Mouse (Mus musculus): ENCODE results near the gene Nr1d2. TPM values are rescaled to one million over a fixed set of nuclear protein-coding genes. Genes with fewer than 3 reads are reported as not detected.
"Not testable (repeated sequence)": the region's sequence is repeated elsewhere in the genome, so short reads cannot be mapped to it uniquely, and the experiment has no call there.

Gene Nr1d2
- total RNA-seq, 2 experiments from 2014 or later, result 57.3 to 64.0 TPM

DNA sequence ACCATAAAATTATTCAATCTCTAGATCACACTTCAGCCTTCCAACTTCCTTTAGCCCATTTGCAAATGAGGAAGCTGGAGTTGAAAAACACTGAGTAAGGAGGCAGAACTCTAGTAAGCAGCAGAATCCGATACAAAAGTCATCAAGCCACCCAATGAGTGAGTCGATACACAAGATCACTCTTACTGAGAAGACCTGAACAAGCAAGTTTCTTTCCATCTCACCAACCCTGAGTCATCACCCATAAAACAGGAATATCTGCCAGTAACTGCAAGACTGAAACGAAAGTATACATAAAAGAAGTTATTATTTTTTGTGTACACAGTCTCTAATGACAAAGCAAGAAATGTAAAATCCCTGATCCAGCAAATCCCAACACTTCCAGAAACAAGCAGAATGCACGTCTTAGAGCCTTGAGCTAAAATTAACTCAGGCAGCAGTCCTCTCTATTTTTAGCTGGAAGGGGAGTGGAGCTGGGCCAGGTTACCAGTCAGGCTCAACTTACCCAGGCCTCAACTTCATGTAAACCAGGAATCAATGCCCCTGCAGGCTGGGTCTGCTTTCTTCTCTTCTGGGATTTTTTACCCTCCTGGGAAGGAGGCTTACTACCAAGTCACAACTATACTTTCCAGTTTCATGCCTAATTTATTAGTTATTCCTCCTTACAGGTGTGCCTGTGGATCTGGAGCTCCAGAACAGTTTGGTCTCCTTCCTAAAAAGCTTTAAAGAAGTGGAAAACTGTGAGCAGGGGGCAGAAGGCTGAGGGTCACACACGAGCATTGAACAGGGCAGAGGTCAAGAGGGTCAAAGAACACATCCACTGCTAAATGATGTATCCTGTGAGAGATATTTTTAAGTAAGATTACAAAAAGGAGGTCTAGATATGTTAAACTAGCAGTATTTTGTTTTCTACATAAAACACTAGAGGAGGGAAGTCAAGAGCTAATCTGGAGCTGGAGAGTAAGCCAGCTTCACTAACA is 4.7 kb downstream of the Nr1d2 start:
- no peak for DNase-seq (ENCODE audit: low spot score in 2 of 2)

DNA sequence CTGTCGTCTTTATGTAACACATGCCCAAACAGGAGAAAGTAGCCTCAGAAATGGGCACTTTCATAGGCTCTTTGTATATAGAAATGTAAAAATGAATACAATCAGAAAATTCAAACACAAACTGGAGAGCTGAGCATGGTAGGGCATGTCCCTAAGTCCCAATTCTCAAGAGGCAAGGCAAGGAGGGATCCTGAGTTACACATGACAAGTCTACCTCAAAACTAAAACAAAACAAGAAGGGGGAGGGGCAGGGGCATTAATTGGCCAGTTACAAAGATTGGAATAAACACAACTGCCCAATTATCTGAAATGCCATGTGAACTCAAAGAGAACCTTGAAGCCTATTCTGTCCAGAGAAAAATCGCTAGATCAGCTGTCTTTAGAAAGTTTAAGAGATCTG is 5.9 kb downstream of the Nr1d2 start:
- no peak for DNase-seq (ENCODE audit: low spot score in 2 of 2)

DNA sequence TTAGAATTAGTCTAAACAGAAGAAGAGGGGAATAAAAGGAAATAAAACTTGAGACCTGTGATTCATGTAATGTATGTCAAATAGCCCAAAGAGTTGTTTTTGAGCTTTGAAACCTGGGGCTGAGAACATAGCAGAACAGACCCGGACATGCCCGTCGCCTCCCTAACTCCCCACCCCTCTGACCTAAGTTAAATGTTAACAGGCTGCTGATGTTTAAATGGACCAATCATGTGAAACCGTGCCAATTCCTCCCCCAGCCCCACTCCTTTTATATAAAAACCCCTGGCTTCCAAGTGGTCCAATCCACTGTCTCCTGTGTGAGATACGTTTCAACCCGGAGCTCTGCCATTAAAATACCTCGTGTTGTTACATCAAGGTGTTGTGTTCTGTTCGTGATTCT is 7.1 kb downstream of the Nr1d2 start:
- not testable (repeated sequence) for DNase-seq (ENCODE audit: low spot score in 2 of 2)

DNA sequence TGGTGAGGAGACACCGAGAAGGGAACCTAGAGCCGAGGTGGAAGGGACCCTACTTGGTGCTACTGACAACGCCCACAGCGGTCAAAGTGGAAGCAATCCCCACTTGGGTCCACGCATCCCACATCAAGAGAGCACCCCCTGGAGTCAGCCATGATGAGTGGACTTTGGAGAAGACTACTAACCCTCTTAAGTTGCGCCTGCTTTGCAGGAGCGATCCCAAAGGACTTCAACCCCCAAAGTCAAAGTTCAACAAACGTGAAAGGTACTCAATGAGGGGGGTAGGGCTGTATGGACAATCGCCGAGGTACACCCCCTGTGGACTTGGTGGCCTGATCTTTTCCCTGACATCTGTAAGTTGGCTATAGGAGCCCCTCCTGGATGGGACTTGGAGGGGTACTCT is 9.2 kb downstream of the Nr1d2 start:
- not testable (repeated sequence) for DNase-seq (ENCODE audit: low spot score in 2 of 2)

GRCm38 (mm10) chr14:18226181-18226580 is 12.7 kb downstream of the Nr1d2 start:
- not testable (repeated sequence) for DNase-seq (ENCODE audit: low spot score in 2 of 2)

- DNase-seq (ENCODE audit: low spot score in 2 of 2), result not testable (repeated sequence)
Observed at GRCm38 (mm10) chr14:18225431-18225830, 13.5 kb downstream of the Nr1d2 start.

- no peak for DNase-seq (ENCODE audit: low spot score in 2 of 2)
Observed at GRCm38 (mm10) chr14:18221977-18222376, 16.9 kb downstream of the Nr1d2 start.

- peak in 1 of 2 experiments; percentile 62 for DNase-seq (ENCODE audit: low spot score in 2 of 2)
Observed at GRCm38 (mm10) chr14:18217158-18217557, 21.8 kb downstream of the Nr1d2 start.

- DNase-seq (ENCODE audit: low spot score in 2 of 2), result no peak
Observed at GRCm38 (mm10) chr14:18216428-18216827, 22.5 kb downstream of the Nr1d2 start.

DNA sequence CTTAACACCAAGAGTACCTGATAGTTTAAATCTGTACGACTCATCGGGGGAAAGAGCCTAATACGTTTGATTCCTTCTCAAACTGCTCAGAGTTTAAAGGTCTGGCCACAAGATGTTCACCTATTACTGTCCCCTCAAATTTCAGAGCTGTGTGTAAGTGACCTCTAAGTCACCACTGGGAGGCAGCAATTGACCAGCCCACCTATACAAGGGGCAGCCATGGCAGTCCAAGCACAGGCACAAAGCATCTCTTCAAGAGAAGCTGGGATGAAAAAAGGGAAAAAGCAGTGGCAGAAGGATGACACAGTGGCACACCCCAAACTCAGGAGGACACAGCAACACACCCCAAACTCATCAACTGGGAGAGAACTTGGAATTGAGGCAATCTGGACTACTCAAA is 28.1 kb downstream of the Nr1d2 start:
- DNase-seq (ENCODE audit: low spot score in 2 of 2), result no peak

- DNase-seq (ENCODE audit: low spot score in 2 of 2), result not testable (repeated sequence)
Observed at GRCm38 (mm10) chr14:18204315-18204714, 34.6 kb downstream of the Nr1d2 start.

DNA sequence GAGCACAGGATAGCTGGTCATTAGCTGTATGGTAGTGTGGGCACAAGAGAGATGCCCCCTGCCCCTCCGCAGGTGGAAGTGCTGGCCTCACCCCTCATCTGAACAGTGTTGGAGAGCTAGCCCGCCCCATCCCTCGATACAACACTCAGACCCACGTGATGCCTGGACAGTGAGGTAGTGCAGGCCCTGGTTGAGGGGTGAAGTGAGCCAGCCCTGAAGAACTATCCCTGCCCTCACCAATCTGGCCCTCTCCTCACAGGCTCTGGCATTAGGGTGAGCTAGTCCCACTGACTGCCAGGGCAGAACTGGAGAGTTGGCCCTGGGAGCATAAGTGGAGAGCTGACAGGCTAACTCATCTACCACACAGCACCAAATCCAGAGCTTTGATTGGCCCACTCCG is 37.5 kb downstream of the Nr1d2 start:
- no peak for DNase-seq (ENCODE audit: low spot score in 2 of 2)

- peak in 1 of 2 experiments; percentile 76 for DNase-seq (ENCODE audit: low spot score in 2 of 2)
Observed at GRCm38 (mm10) chr14:18186883-18187417, 52.0 kb downstream of the Nr1d2 start.

DNA sequence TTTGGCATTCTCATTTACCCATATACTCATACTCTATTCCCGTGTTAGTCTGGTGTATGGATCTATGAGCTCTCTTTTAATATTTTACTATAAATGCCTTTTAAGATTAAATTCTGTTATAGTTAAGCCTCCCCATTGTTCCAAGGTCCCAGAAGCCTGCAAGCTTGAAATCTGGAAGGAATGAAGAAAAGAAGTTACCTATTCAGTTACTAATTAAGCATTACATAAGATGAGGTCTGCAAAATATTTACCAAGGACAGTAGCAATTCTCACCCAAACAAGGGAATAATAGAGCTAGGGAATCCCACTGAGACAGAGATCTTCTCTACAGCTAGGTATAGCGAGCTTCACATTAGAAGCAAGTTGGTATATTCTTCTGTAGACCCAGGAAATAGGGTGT is 61.4 kb downstream of the Nr1d2 start:
- not testable (repeated sequence) for DNase-seq (ENCODE audit: low spot score in 2 of 2)

GRCm38 (mm10) chr14:18167597-18167996 is 71.3 kb downstream of the Nr1d2 start:
- no peak for DNase-seq (ENCODE audit: low spot score in 2 of 2)

- peak in 1 of 2 experiments; percentile 47 for DNase-seq (ENCODE audit: low spot score in 2 of 2)
Observed at GRCm38 (mm10) chr14:18167041-18167440, 71.9 kb downstream of the Nr1d2 start.

Small RNAs within 50 kb of the gene (microRNA-seq; reads per million reads assigned to microRNA genes)
- 0 reads per million in 2 experiments for gene Gm44469

Other genes with a start within 250 kb of the Nr1d2 start
- gene Nkiras1, start 32.0 kb upstream of the Nr1d2 start, total RNA-seq (2021), result 10 to 100 TPM; 84.1 to 84.5 TPM
- 100 to 1,000 TPM; 368 to 388 TPM for gene Rpl15, start 32.3 kb upstream of the Nr1d2 start, total RNA-seq (2021)
- gene Ube2e1, start 92.7 kb upstream of the Nr1d2 start, total RNA-seq (2021), result 100 to 1,000 TPM; 122 to 124 TPM

Data from layer of hippocampus, adult 18-20 months (tissue).